Mouse (Mus musculus) right cerebral cortex, adult 2 months (tissue): ENCODE data around the gene Mtrex.

Experiments
- DNase-seq, 2 experiments: peaks; one replicate each; pipeline ENCODE4 v3.0.0; 2021 to 2022; ENCODE audit warnings: low spot score in 2 of 2

Gene Mtrex

DNA sequence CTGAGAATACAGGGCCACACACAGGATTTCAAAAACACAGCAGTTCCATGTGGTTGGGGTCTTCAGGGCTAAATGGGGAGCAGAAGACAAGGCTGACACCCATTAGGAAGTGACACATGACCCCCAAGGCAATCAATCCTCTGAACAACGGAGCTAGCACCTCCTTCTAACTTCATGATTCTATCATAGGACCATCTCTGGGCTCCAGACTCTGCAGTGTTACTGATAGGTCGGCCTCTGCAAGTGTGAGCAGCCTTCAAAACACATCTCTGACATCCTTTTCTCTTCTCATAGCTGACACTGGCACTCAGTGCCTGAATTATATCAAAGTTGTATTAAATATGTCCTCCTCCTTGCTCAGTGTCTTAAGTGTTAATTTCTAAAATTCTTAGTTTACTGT, 94.6 kb downstream of the Mtrex start:
- DNase-seq, result no peak

DNA sequence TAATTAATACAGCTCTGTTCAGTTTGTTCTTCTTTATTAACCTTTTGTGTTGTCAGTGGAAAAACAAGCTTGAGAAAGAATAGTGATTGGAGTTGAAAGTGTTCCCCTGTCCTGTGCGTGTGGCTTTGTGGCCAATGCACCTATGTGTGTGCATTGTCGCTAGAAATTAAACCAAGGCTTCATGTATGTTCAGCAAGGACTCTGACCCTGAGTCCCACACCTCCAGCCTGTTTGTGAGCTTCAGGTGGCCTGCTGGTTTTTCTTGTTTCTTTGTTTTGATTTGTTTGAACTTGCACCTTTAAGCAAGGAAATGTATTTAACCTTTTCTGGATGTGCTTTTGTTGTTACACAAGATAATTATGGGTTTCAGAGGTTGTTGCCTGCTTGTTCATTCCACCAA, 97.6 kb downstream of the Mtrex start:
- DNase-seq, result no peak

DNA sequence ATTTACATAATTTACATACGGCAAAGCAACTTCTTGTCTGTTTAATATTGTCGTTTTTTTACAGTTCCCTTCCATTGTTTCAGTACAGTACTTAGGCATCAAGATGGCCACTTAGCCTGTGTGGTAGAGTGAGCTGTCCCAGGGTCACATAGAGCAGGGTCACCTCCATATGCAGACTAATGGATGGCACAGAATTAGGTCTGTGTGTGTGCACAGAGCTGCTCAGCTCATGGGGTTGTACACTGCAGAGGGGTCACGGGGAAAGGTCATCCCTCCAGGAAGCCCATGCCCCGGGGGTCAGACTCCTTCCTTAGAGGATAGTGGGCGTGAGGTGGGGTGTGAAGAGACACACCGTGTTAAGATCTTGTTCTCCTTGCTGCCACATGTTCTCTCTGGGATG, 101.7 kb downstream of the Mtrex start:
- DNase-seq, result no peak

DNA sequence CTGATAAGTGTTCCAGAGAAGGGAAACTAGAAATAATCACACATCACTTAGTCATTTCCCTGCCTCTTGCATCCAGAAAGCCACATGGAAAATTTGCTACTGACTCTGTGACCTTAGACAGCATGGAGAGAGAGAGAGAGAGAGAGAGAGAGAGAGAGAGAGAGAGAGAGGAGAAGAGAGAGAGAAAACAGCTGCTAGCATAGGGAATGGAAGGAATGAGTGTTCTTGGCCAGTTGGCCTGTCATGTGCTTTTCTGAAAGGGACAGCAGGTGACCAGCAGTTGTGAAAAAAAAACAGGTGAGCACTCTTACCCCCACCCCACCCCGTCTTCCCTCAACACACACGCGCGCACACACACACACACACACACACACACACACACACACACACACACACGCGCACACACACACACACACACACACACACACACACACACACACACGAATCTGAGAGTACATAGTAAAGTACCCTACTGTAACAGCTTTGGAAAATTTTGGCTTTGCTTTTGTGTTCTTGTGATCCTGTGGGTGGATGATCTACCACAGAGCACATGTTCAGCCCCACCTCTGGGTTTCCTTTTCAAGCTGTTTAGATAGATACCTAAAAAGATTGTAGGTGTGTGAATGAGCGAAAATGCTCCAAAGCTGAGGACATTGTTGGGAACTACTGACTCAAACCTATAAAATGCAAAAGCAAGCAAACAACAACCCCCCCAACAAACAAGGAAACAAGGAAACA, 103.1 kb downstream of the Mtrex start:
- no peak for DNase-seq

DNA sequence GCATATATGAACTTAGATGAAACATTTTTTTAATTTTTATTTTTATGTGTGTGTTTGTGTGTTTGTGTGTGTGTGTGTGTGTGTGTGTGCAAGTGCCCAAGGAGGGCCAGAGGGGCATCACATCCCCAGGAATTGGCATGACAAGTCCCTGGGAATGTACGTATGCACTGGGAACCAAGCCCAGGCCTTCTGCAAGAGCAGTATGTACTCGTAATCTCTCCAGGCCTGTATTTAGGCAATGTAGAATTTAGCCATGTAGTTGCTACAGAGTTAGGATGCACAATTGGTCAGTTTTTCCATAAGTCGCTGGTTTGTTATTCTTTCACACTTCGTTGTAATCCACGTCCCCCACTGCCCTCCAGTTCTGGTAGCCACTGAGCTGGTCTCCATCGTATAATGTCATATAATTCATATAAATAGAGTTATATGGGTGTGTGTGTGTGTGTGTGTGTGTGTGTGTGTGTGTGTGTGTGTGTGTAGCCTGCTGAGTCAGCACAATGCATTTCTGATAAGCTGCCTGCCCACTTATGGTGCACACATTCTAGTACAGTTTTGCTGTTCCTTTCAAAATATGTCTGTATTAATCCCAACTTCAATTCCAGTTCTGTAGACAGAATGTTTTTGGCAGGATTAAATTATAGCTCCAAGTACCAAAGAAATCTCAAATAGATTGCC, 103.8 kb downstream of the Mtrex start:
- no peak for DNase-seq

DNA sequence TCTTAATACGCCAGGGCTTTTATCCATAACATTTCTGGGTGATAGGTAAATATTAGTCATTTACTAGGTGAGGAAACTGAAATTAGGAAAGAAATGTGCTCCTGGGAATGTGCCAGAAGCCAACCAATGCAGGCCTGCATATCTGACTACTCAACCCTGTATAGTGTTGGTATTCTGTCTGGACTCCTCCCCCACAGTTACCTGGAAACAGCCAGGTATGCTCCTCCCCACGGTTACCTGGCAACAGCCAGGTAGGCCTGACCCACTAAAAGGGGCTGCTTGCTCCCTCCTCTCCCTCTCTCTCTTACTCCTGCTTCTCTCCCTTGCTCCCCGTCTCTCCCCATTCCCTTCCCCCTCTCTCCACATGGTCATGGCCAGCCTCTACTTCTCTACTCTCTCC, 104.8 kb downstream of the Mtrex start:
- DNase-seq, result no peak

DNA sequence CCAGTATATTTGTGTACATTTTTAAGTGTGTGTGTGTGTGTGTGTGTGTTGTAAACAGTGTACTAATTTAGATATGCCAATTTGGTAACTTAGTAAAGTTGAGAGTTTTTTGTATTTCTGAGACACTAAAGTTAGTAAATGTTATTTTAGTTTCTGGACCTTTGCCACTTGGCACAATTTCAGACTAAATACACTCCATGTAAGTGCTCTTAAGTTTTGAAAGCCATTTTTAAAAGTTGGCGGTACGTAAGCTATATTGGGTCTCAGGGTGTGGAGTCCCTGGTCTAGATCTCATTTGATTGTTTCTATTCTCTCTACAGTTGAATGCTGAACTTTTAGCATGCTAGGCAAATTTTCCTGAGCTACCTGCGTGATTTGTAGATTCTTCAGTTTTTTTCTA, 109.1 kb downstream of the Mtrex start:
- DNase-seq, result no peak
